Mouse (Mus musculus) embryonic facial prominence, embryonic 15.5 days (tissue): ENCODE measurements around the gene 4931417E11Rik. TPM values are rescaled to one million over a fixed set of nuclear protein-coding genes. Genes with fewer than 3 reads are reported as not detected.
A peak's percentile ranks its signal among the peaks of the same experiment; 100 is the strongest.

Experiments used
- ATAC-seq: fragments of 200-750 bp; cut with Nextera tagmentation; 2 replicates; pipeline ENCODE4 v1.8.0; 2017; ENCODE audit warnings: low read depth, moderate TSS enrichment; ENCODE audit not compliant: insufficient number of reproducible peaks, low FRiP score, low TSS enrichment
- H3K27ac ChIP-seq: fragments of 300-500 bp; sonication (generic); replicated peaks from 2 replicates; pipeline ENCODE4 v1.5.1; 2015; ENCODE audit warnings: mild to moderate bottlenecking, inconsistent platforms
- H3K27me3 ChIP-seq: fragments of 300-500 bp; sonication (generic); 2 replicates; pipeline ENCODE4 v1.6.1; 2015; ENCODE audit warnings: inconsistent platforms
- H3K36me3 ChIP-seq: fragments of 300-500 bp; sonication (generic); 2 replicates; pipeline ENCODE4 v1.6.1; 2015; ENCODE audit warnings: mild to moderate bottlenecking, inconsistent platforms
- H3K4me1 ChIP-seq: fragments of 300-500 bp; sonication (generic); 2 replicates; pipeline ENCODE4 v1.6.1; 2015; ENCODE audit warnings: inconsistent platforms
- H3K4me2 ChIP-seq: fragments of 300-500 bp; sonication (generic); replicated peaks from 2 replicates; pipeline ENCODE4 v1.6.1; 2015; ENCODE audit warnings: mild to moderate bottlenecking, inconsistent platforms
- H3K4me3 ChIP-seq: fragments of 300-500 bp; sonication (generic); replicated peaks from 2 replicates; pipeline ENCODE4 v1.5.1; 2015; ENCODE audit warnings: mild to moderate bottlenecking, inconsistent platforms
- H3K9ac ChIP-seq: fragments of 300-500 bp; sonication (generic); 2 replicates; pipeline ENCODE4 v1.6.1; 2015; ENCODE audit warnings: inconsistent platforms
- H3K9me3 ChIP-seq: fragments of 300-500 bp; sonication (generic); replicated peaks from 2 replicates; pipeline ENCODE4 v1.6.1; 2016; ENCODE audit warnings: inconsistent platforms
- WGBS: fragments of 180-500 bp; shearing (Covaris S2); methylation state at CpG from one replicate; pipeline ENCODE4 v1.1.7; 2015; 5-methylcytosine and 5-hydroxymethylcytosine counted together
- polyA plus RNA-seq: library from polyadenylated mRNA; unstranded; fragments of >200 nt; fragmentation: Nextera tagmentation; extraction: Ambion mirVana; gene quantifications from 2 replicates; pipeline ENCODE4 v1.2.1, GENCODE M21; 2015

The 4931417E11Rik gene
- polyA plus RNA-seq, result not detected in 2 replicates

DNA sequence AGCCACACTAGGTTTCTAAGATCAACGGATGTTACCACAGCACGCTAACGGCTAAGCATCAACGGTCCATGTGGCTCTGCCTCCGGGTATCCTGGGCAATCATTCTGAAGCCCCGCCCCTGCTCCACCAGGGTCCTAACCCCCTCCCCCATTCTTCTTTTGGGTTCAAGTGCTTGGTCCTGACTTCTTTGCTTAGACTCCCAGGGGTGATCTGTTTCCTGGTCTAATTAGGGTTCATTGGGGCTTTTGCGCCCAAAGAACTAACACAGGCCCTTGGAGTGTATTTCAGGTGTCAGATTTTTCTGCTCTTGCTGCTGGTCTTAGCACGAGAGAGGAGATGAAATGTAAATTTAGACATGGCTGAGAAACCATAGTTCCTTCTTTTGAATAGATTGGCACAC is at the start of gene 4931417E11Rik:
TSS of gene 4931417E11Rik (minus strand) at position 101 of the 400 bp plus-strand sequence.
- H3K4me3 ChIP-seq, result no peak within 1 kb of the TSS
- no peak within 1 kb of the TSS for H3K27ac ChIP-seq
- ATAC-seq, result no peak
- no peaks in the 10 kb centered on the region for H3K4me1 ChIP-seq
- 87% methylated on average over 8 of the region's 8 CpGs for WGBS
- H3K27me3 ChIP-seq, result no peaks in the 10 kb centered on the region
- H3K4me2 ChIP-seq, result no peak within 1 kb of the TSS
- H3K36me3 ChIP-seq, result no peaks in the 10 kb centered on the region
- H3K9me3 ChIP-seq, result no peaks in the 10 kb centered on the region
- H3K9ac ChIP-seq, result no peak within 1 kb of the TSS

GRCm38 (mm10) chr6:73517818-73518396 is 48.4 kb upstream of the 4931417E11Rik start:
- no peaks in the 10 kb centered on the region for H3K4me1 ChIP-seq
- WGBS, result 23% methylated on average over 14 of the region's 14 CpGs
- H3K36me3 ChIP-seq, result no peaks in the 10 kb centered on the region
- no peaks in the 10 kb centered on the region for H3K27me3 ChIP-seq
- H3K4me3 ChIP-seq, result no peak overlapping the region
- no peak overlapping the region for H3K9ac ChIP-seq
- H3K9me3 ChIP-seq, result no peaks in the 10 kb centered on the region
- H3K4me2 ChIP-seq, result no peak overlapping the region
- H3K27ac ChIP-seq, result no peak overlapping the region
- ATAC-seq, result no peak

GRCm38 (mm10) chr6:73512907-73513306 is 43.4 kb upstream of the 4931417E11Rik start:
- no peak for ATAC-seq
- H3K4me2 ChIP-seq, result no peak overlapping the region
- no peak overlapping the region for H3K27ac ChIP-seq
- no peak overlapping the region for H3K9ac ChIP-seq
- H3K9me3 ChIP-seq, result no peaks in the 10 kb centered on the region
- H3K36me3 ChIP-seq, result no peaks in the 10 kb centered on the region
- H3K4me3 ChIP-seq, result no peak overlapping the region
- H3K4me1 ChIP-seq, result no peaks in the 10 kb centered on the region
- no peaks in the 10 kb centered on the region for H3K27me3 ChIP-seq
- WGBS, result 19% methylated on average over 1 of the region's 1 CpGs

DNA sequence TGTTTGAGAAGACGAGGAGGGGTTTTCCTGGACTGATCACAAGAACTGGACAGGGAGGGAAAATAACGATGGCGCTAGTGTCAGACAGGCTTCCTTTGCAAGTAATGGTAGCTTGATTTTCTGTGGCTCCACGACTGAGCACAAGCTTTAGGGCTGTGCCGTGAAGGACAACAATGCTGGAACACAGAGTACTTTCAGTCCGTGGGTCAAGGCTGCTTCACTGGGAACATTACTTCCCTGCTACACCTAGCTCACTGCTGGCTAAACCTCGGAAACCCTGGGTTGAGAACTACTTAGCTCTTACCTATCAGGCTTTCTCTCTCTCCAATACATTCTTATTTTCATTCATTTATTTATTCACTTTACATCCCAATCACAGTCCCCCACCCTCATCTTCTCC is 30.2 kb upstream of the 4931417E11Rik start:
- H3K4me3 ChIP-seq, result no peak overlapping the region

DNA sequence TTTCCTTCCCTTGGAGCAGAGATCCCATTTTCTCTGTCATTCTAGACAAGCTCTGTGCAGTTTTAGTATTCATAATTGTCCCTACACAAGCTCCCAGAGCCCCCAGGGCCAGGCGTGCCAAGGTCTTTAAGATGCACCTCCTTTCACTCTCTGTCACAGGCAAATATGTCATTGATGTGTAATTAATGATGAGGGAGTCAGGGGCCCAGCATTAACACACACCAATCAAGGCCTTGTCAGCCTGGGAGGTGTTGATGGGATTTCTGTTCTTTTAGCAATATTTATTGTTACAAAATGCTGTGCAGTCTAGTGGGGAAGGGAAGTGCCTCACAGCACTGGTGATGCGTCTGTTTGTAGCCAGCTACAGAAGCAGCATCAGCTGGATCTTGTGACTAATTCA is 27.9 kb upstream of the 4931417E11Rik start:
- 58% methylated on average over 2 of the region's 2 CpGs for WGBS
- no peak overlapping the region for H3K9ac ChIP-seq

More for the DNA sequence above, 30.2 kb upstream of the 4931417E11Rik start:
- no peaks in the 10 kb centered on the region for H3K27me3 ChIP-seq
- H3K9ac ChIP-seq, result no peak overlapping the region
- H3K4me1 ChIP-seq, result no peaks in the 10 kb centered on the region
- 83% methylated on average over 7 of the region's 7 CpGs for WGBS
- H3K9me3 ChIP-seq, result no peaks in the 10 kb centered on the region
- no peak overlapping the region for H3K27ac ChIP-seq
- H3K36me3 ChIP-seq, result no peaks in the 10 kb centered on the region
- no peak for ATAC-seq
- H3K4me2 ChIP-seq, result no peak overlapping the region

GRCm38 (mm10) chr6:73490524-73490923 is 21.1 kb upstream of the 4931417E11Rik start:
- 94% methylated on average over 1 of the region's 1 CpGs for WGBS
- Histone ChIP-seq H3K9me3 (no peaks in the 10 kb centered on the region), H3K27me3 (no peaks in the 10 kb centered on the region), H3K4me1 (no peaks in the 10 kb centered on the region), H3K27ac (no peak overlapping the region), H3K9ac (no peak overlapping the region), H3K4me2 (no peak overlapping the region), H3K4me3 (no peak overlapping the region), H3K36me3 (no peaks in the 10 kb centered on the region)
- no peak for ATAC-seq

More for the DNA sequence above, 27.9 kb upstream of the 4931417E11Rik start:
- no peak overlapping the region for H3K4me3 ChIP-seq
- no peak overlapping the region for H3K4me2 ChIP-seq
- no peak for ATAC-seq
- H3K27me3 ChIP-seq, result no peaks in the 10 kb centered on the region
- no peaks in the 10 kb centered on the region for H3K36me3 ChIP-seq
- no peak overlapping the region for H3K27ac ChIP-seq
- H3K9me3 ChIP-seq, result no peaks in the 10 kb centered on the region
- H3K4me1 ChIP-seq, result no peaks in the 10 kb centered on the region

DNA sequence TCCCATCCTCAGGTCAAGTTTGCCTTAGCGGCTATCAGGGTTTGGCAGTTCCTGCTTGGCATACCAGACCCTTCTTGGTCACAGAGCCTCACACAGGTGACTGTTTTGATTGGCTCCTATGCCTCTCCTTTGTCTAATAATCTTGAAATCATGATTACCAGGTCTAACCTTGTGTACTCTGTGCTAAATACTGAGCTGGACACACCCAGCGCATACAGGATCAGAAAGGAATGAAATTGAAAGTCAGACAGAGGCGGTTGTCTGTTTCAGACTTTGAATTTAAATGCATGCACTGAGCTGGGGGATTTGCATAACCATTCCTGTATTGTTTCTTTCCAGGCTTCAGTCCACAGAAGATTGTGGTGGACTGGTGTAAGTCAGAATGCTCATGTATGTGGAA is 16.1 kb upstream of the 4931417E11Rik start:
- H3K27ac ChIP-seq, result no peak overlapping the region
- no peak for ATAC-seq
- 80% methylated on average over 3 of the region's 3 CpGs for WGBS

DNA sequence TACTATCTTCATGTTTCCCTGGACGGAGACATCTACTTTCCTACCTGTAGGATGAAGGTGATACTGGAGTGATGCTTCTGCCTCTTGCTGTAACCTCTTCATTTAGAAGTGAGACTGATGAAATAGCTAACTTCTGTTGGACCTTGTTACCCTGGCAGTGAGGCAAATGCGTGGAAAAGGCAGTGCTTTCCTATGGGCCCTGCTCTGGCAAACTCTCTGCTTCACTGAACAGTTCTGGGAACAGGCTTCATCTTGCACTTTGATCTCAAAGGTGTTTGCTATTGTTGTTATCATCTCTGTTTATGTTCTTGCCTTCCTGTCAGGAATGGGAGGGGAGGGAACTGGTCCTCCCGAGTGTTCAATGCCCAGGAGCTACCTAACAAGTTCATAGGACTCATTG is 3.4 kb downstream of the 4931417E11Rik start:
- no peaks in the 10 kb centered on the region for H3K9me3 ChIP-seq
- ATAC-seq, result no peak
- no peak overlapping the region for H3K9ac ChIP-seq
- WGBS, result 70% methylated on average over 3 of the region's 3 CpGs
- H3K4me1 ChIP-seq, result no peaks in the 10 kb centered on the region
- H3K4me3 ChIP-seq, result no peak overlapping the region
- no peaks in the 10 kb centered on the region for H3K27me3 ChIP-seq
- no peak overlapping the region for H3K27ac ChIP-seq
- H3K4me2 ChIP-seq, result no peak overlapping the region
- H3K36me3 ChIP-seq, result no peaks in the 10 kb centered on the region

More for the DNA sequence above, 16.1 kb upstream of the 4931417E11Rik start:
- Histone ChIP-seq H3K27me3 (no peaks in the 10 kb centered on the region), H3K9ac (no peak overlapping the region), H3K4me3 (no peak overlapping the region), H3K36me3 (no peaks in the 10 kb centered on the region), H3K4me2 (no peak overlapping the region), H3K4me1 (no peaks in the 10 kb centered on the region), H3K9me3 (no peaks in the 10 kb centered on the region)

DNA sequence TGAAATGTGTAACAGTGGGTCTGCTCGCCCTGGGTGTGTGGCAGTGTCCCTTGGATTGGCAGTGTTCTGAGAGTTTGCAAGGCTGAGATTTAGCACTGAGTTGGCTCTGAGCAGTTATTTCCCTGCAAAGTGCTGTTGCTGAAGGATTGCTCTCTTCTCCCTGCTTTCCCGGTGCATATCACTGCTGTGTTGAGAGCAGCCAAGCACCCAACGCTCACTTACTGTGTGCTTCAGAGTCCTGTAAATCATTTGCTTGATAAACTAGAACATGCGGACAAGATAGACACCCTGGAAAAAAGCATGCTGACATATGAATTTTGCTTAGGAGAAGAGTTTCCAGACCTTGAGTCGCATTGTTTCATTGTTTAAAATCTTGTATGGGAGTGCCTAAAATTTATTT is 6.9 kb downstream of the 4931417E11Rik start:
- no peaks in the 10 kb centered on the region for H3K9me3 ChIP-seq
- H3K27ac ChIP-seq, result no peak overlapping the region
- no peak overlapping the region for H3K4me3 ChIP-seq
- 77% methylated on average over 5 of the region's 5 CpGs for WGBS
- no peaks in the 10 kb centered on the region for H3K4me1 ChIP-seq
- no peak overlapping the region for H3K4me2 ChIP-seq
- no peaks in the 10 kb centered on the region for H3K36me3 ChIP-seq
- H3K27me3 ChIP-seq, result no peaks in the 10 kb centered on the region
- no peak for ATAC-seq
- H3K9ac ChIP-seq, result no peak overlapping the region

- Histone ChIP-seq H3K4me1 (no peaks in the 10 kb centered on the region), H3K27ac (no peak overlapping the region), H3K27me3 (no peaks in the 10 kb centered on the region), H3K4me2 (no peak overlapping the region), H3K9ac (no peak overlapping the region), H3K9me3 (no peaks in the 10 kb centered on the region), H3K4me3 (no peak overlapping the region), H3K36me3 (no peaks in the 10 kb centered on the region)
- 20% methylated on average over 3 of the region's 3 CpGs for WGBS
- no peak for ATAC-seq
These were observed 35.6 kb downstream of the 4931417E11Rik start for GRCm38 (mm10) chr6:73433912-73434311.

- no peaks in the 10 kb centered on the region for H3K9me3 ChIP-seq
- no peak overlapping the region for H3K4me3 ChIP-seq
- no peak overlapping the region for H3K9ac ChIP-seq
- H3K4me1 ChIP-seq, result peaks cover 8% of the 10 kb centered on the region; the same call in 1 of the 2 replicates
- H3K27ac ChIP-seq, result no peak overlapping the region
- 19% methylated on average over 14 of the region's 14 CpGs for WGBS
- H3K36me3 ChIP-seq, result no peaks in the 10 kb centered on the region
- ATAC-seq, result no peak
- H3K4me2 ChIP-seq, result 0 out of 2 replicates have a peak overlapping the region, but pooled peaks have one; percentile 4
- no peaks in the 10 kb centered on the region for H3K27me3 ChIP-seq
These were observed 40.7 kb downstream of the 4931417E11Rik start for GRCm38 (mm10) chr6:73428618-73429336.
